Mouse (Mus musculus) monocyte, adult 2 months (primary cell): ENCODE data around the gene Nmnat3.

Experiments used
- DNase-seq, 2 experiments: peaks; one replicate each; pipeline ENCODE4 v3.0.0; 2022; ENCODE audit warnings: low spot score in 2 of 2, low read depth in 1 of 2

Nmnat3 gene

DNA sequence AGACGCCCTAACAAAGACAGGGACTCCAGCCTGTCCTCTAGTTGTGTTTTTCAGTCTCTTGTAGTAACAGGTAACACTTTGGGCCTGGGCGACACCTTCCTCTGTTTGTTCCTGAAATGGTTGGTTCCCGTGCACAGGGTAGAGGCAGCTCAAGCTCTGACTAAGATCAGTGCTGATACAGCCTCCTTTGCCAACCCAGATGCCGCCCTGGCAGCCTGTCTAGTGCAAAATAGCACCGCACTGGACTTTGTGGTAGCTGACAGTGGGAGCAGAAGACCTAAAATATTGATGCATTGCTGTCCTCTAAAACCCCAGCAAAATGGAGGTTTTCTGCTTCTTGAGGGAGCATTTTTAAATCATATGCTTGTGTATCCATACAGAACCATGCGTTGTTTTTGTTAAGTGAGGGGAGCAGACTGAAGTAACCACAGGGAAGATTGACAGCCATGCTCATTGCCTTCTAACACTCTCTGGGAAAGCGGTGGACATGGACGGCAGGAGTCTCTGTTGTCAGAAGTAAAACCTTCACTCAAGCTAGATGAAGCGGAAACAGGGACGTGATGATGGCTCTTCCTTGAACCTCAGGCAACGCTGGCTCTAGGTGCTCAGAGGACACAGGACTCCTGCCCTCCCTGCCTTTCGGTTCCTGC is 24.2 kb downstream of the Nmnat3 start:
- no peak for DNase-seq

DNA sequence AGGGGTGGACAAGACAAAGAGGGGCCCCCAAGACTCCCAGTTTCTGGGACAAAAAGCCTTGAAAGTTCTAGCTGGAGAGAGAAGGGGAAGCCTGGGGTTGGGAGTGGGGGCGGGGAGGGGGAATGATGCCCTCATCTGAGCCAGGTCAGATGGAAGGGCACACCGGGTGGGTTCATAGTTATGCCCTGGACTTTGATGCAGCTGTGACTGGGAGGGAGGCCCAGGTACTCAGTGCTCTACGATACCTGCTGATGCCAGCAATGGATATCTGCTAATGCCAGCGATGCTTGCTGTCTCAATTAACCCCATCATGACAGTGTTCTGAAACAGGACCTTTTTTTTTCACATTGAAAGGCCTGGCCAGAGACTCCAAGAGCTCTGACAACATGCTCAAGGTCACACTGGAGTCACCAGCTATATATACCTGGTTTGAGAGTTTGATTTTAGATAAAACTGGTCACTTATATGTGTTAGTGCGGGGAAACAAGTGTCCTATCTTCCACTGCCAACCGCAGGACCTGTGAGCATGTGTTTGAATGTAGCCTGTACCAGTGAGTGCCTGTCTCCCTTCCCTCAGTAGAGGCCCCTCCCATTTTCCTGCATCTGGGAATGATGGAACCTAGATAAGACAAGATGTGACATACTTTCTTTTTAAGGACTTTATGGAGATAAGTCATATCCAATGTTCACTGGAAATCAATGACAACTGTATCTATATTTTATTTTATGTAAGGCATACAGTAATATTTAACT is 25.6 kb downstream of the Nmnat3 start:
- no peak for DNase-seq

DNA sequence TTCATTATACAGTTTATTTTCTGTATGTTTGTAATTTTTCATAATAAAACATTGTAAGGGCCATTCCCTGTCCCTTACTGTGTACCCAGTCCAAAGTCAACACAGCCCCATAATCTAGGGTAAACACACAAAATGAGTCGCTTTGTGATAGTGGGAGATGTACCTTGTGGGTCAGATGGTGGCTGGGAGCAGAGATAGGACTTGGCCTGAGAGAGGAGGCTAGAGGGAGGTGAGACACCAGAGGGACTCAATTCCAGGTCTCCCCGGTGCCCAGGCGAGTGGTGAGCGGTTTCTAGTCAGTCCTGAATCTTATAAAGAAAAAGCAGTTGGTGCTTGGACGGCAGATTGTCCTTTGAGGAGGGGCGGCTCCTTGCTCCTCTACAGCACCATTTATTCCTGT is 26.4 kb downstream of the Nmnat3 start:
- DNase-seq, result no peak

DNA sequence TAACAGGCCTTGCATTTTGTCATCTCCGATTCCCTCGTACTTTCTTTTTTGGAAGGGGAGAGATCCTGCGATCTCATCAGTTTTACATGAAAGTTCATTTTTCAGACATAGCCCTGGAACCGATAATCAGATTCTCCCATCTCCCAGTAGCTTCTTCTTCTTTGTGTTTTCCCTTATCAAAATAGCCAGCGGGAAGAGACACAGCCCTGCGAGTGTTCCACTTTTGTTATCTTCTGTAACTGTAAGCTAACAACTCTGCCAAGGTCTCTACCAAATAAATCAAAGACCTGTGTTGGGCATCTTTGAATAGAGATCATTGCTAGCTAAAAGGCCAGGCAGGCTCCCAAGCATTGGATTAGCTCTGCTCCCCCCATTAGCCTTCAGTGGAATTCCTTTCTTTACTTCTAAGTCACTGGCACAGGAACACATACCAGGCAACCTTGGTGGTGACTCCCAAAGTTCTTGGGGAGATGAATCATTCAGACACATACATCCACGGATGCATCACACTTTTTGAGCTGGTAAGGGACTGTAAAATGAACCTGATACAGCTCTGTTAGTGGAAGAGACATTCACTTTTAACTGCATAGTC is 26.9 kb downstream of the Nmnat3 start:
- DNase-seq, result no peak

DNA sequence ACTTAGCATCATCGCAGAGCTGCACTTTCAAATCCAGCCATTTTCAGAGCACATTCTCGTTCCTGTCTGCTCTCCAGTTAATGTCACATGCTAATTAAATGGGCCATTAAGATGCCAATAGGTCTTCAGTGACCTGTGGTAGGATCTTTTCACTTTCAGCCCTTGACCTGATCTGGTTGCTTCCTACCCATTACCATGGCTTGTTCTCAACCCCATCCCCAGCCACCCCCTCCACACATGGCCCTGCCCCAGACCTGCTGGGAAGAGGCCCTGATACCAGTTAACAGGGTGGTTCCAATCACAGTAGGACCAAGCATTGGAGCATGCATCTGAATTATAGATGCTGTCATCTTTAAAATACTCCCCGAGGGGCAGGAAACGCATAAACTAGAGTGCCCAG is 30.7 kb downstream of the Nmnat3 start:
- no peak for DNase-seq

DNA sequence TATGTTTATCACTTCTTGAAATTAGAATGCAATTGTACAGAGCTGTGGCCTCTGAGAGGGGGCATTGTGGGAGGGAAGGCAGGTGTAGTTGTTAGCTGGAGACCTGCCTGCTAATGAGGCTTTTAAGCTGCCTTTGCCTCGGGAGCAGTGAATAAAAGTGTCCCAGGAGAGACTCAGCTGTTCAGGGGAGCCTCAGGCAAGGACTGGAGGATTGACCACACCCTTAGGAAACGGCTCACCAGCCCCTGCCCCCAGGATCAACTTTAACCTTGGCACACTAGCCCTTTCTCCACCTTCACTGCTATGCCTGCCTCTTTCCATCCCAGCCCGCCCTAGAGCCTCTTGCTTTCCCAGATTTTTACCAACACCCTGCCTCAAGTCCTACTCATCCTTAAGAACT is 31.6 kb downstream of the Nmnat3 start:
- no peak for DNase-seq

DNA sequence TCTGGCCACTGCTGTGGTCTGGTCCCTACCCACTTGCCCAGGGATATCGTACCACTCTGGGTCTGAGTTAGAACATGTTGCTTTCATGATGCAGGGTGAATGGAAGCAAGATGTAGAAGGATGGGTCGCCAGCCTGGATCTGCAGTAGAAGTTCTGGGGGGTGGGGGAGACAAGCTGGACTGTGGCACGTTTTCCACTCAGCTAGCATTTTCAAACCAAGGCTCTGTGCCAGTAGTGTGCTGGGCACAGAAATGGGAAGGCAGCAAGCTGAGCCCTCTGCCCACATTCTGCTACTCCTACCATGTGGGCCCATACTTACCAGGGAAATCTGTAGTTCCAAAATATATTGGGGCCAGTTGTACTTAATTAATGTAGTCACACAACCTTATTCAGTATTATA is 33.5 kb downstream of the Nmnat3 start:
- no peak for DNase-seq

DNA sequence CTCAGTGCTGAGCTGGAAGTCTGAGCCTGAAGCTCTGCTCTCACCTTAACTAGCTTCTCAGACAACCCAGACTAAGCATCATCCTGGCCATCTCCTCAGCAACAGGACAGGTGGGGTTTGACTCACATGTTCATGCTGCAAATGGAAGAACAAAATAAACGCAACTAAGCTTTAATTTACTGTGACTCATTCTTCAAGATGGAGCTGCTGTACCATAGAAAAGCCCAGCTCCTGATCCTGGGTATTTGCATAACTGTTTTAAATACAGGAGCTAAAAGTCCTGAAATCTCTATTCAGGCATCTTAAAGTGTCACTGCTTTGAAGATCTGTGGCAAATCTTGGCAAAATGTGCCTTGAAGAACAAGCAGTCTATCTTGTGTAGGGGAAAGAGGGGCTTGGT is 38.9 kb downstream of the Nmnat3 start:
- DNase-seq, result no peak

DNA sequence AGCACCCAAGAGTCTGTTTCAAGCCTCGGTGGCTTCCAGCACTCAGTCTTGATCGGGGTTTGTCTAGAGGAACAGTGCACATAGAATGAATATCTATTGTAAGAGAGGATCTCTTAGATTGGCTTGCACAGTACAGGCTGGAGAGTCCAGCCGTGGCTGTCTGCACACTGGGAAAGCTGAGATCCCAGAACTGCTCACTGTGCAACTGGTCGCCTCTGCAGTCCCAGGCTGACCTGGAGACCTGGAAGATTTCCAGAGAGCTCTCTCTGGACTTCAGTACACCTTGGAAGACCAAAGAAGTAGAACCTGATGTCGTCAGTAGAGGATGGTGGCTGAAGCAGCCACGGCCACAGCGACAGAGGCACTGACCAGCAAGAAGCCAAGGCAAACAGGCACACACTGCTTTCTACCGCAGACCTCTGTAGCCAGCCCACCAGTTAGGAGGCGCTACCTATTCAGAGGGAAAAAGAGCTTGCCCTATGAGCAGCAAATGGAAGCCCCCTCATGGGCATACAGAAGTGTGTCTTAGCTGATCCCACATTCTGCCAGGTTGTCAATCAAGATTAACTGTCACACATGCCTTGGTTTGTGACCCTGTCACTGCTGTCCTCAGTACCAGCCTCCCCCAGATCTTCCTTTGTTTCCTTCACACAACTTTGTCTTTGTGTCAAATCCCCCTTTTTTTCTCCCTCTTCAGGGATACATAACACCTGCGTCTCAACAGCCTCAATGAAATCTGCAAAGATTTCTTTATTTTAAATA is 41.4 kb downstream of the Nmnat3 start:
- no peak for DNase-seq

DNA sequence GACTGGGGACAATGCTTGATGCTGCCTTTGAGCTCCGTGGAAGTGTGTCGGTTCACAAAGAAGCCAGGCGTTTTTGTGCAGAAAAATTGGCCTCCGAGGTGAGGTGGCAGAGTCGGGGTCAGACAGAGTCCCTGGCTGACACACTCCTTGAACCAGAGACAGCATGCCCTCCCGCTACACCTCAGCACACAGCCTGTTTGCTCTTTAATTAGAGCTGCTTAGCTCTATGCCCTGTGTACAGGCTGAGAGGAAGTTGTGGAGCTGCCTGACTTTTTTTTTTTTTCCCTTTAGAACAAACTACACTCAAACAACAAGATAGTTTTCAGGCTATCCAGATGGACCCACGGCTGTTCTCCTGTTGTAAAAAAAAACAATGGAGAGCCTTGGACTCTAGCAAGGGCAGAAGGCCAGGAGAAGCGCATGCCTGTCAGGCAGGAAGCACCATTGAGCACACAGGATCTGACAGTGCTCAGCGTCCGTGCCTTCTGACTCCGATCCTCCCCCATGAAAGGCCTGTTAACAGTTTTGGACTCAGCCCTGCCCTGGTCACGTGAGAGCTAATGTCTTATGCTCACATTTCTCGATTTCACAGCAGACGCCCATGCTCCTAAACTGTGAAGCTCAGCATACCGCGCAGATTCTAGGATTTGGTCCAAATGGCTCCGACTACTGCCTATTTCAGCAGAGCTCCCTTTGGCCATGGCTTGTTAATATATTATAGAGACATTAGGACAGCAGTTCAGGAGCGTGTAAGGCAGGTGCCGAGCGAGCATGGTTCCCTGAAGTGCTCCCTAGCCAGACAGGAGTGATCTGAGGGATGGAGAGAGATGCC is 42.3 kb downstream of the Nmnat3 start:
- no peak for DNase-seq

DNA sequence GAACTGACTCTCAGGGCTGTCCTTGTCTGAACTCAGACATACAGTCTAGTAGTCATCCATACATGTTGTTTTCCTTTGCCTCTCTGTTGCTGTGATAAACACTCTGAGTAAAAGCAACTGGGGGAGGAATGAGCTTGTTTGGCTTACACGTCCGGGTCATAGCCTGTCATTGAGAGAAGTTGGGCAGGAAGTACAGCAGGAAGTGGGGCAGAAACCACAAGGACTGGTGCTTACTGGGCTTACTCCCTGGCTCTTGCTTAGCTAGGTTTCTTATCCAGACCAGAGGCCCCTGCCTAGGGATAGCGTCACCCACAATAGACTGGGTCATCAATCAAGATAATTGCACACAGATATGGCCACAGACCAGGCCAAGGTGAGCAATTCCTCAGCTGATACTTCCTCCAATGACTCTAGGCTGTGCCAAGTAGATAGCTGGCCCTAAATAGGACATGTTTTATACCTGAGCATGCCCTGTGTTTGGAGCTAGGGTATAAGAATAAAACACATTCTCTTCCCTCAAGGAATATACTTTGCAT is 46.1 kb downstream of the Nmnat3 start:
- no peak for DNase-seq

DNA sequence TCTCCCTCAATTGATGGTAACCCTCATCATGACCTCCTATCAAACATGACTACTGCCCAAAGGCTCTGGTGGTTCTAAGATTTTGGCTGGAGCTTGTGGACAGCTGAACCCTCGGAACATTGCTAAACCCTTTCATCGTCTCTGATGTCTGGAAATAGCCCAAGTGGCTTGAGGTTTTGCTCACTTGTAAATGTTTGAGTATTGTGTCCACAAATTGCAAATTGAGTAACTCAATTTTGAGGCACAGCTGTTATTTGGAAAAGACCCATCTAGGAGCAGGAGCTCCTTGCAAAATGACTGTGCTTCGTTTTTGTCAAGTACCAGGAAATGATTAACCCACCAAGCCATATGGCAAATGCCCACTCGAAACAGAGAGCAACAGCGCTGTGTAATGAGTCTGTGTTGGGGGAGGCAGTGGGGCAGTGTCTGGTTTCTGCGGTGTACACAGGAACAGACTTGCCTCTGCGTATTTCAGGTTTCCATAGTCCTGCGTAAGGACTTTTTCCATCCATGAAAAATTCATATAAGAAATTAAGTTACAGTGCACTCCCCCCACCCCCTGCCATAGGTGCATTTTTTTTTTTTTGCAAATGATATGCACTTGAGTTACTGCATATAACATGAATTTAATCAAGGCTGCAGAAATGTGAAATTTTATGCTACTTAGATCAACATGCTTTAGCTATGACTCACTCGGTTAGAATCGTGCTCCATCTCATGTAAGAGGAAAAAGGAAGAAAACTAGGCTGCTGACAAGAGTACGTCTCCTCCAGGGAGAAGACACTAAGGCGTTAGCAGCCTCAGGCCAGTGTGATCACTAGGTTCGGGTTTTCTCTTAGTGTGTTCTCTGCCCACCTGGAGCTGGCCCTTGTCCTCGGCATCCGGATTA is 50.9 kb downstream of the Nmnat3 start:
- DNase-seq, result no peak

DNA sequence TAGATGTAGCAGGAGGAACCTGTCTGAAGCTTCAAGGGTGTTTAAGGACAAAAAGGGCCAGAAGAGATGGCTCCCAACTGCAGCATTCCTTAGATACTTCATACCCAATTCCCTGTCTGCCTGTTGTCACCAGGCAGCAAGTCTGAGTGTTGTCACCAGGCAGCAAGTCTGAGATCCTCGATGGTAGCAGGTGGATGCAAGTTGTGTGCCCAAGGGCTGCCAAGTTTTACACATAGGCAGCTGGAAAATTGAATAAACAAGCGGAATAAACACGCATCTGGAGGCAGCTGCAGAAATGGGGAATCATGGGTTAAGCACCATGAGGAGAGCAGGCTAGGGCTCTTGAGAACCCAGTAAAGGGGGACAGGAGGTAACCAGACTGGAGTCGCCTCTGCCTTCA is 52.7 kb downstream of the Nmnat3 start:
- no peak for DNase-seq

DNA sequence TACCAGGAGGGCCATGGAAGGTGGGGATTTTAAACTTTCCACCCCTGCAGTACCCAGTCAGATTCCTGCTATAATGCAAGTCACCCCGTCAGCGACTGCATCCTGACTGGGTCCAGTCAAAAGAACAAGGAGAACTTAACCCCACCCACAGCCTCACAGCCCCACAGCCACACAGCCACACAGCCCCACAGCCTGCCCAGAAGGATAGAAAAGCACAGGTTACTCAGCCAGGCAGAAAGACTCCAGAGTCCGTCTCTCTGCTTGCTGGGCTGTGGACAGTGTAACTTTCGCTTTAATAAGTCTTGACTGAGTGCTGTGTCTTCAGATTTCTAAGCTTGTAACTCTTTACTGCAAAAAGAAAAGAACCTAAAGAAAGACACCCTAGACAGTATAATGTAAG is 53.2 kb downstream of the Nmnat3 start:
- DNase-seq, result no peak

DNA sequence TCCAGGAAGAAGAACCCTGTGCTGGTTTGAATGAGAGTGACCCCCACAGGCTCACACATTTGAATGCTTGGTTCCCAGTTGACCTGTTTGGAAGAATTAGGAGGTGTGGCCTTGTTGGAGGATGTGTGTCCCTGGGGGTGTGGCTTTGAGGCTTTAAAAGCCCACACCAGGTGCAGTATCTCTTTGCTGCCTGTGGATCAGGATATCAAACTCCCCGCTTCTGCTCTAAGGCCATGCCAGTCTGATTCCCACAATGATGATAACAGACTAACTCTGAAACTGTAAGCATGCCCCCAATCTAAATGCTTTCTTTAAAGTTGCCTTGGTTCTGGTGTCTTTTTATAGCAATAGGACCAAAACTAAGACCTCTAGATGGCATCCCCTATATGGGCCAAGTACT is 58.6 kb downstream of the Nmnat3 start:
- no peak for DNase-seq

DNA sequence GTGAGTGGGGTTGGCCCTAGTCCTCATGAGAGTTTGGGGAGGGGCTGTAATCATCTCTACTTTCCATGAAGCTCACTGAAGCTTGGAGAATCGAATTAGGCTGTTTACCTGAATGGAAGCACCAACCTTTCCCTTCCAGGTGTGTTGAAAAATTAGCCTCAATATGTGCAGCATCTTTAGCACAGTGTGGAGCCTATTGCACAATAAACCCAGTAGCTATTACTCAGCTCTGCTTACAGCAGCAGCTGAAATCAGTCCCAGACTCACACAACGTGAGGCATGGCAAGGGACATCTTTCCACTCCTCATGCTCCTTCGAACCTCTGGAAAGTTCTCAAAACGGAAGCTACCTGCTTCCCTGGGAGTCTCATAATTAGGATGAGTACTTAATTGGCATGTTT is 59.0 kb downstream of the Nmnat3 start:
- no peak for DNase-seq

DNA sequence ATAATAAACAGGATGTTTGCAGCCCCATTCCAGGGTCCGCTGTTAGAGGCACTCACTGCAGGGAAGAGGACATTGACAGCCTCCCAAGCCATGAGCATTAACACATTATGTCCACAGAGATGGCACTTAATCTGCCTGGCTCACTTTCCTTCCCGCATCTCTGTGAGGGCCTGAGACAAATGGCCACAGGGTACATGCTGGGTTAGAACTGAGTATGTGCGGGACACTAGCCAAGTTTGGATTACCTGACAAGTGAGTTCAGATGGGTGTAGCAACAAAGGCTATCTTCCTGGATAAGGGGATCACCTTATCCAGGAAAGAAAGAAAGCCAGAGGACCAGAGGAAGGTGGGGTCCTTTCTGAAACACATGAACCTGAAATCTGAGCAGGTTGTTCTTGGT is 59.8 kb downstream of the Nmnat3 start:
- DNase-seq, result no peak

DNA sequence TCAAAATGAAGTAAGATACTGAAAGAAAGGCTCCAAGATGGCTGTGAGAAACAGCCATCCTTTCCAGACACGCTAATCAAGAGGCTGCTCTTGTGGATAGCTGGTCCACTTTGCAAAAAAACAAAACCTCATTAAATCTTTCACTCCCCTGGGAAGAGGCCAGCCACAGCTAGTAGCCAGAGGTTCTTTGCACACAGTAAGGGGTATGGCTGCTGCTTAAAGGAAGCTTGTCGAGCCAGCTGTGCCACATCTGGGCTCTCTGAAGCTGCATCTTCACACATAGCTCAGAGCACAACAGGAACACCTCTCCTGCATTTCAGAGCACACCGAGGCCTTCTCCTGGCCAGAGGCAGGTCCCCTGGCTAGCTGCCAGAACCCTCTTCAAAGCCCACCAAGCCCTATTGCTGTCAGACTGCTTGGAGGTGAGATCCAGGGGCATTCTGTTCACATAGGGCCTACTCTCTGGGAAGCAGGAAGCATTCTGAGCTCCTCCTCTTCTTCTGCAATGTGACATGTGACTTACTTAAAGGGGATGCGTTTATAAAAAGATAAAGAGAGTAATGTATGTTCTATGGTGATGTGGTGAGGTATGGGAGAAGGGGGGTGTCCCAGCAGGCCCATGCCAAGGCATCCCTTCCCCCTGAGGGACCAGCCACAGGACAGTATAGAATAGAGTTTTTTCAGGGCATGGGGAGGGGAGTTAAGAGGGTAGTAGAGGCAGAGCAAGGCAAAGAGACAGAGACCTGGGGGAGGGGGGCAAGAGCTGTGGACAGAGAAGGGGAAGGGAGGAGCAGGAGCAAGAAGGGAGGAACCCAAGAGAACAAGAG is 63.3 kb downstream of the Nmnat3 start:
- no peak for DNase-seq

DNA sequence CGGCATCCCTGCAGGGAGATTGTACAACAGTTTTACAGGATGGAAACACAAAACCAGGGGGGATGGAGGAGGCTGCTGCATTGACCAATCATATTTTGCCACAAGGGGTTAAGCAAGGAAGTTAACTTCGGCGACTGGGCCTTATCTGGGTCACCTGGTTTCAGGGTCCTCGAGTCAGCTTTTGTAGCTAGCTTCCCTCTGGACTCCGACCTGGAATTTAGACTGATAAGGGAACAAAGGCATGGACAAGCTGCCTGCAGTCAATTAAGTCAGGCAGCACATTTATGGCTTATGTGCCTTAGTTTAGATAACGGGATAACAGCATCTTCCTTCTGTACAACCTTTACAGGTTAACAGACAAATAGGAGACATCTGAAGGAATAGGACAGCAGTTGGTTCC is 65.1 kb downstream of the Nmnat3 start:
- no peak for DNase-seq
